Mouse (Mus musculus): ENCODE results near the gene Paf1. TPM values are rescaled to one million over a fixed set of nuclear protein-coding genes. Genes with fewer than 3 reads are reported as not detected.
"Not testable (repeated sequence)": the region's sequence is repeated elsewhere in the genome, so short reads cannot be mapped to it uniquely, and the experiment has no call there.

The Paf1 gene
- total RNA-seq, 1 experiment from 2014 or later = 77.0 TPM

DNA sequence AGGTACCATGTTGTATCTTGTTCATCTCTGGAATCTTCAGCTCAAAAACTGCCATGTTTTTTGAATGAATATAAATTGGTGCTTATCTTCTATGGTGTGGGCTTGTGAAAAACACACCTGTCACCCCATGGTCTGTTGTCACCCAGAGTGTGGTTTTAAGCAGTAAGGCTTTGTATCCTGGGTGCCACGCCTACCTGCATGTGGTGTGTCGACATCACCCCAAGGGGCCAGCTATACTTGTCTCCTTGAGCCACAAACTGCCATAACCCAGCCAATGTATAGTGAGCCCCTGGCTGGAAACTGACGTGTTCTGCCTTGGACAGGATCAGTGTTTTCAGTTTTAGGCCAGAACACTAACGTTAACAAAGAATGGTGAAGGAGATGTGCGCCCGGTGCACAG is 8.6 kb upstream of the Paf1 start:
- DNase-seq = no peak

DNA sequence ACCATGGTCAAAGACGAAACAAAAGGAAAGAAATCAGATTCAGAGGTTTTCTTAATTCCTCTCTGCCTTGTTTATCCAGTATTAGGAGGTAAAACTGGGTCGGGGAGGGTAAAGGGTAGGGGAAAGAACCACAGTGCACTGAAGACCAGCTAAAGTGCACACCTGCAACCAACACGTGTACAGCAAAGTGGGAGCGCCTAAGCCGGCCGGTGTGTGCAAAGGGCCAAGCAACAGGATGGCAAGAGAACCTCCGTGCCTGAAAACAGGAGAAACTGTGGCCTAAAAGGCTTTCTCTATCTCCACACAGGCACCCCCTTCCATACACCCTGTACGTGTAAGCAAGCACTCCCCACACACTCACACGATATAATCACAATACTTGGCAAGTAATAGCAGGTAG is 7.6 kb upstream of the Paf1 start:
- DNase-seq = no peak

DNA sequence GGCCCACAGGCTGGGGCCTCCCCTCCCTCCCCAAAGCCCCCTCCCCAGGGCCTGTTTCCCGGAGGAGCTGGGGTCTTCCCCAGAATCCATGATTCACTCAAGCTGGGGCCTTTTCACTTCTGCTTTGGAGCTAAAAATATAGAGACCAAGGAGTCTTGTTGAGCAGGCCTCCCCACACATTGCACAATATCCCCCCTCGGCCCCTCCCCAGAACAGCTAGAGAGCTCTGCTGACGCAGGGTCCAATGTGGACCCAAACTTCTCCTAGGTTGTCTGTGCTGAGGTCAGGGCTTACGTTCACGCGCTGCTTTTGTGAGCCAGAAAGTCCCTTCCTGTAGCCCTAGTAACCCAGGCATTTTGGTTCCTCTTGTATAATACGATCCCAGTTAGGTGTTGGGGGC is 6.7 kb upstream of the Paf1 start:
- no peak for DNase-seq

DNA sequence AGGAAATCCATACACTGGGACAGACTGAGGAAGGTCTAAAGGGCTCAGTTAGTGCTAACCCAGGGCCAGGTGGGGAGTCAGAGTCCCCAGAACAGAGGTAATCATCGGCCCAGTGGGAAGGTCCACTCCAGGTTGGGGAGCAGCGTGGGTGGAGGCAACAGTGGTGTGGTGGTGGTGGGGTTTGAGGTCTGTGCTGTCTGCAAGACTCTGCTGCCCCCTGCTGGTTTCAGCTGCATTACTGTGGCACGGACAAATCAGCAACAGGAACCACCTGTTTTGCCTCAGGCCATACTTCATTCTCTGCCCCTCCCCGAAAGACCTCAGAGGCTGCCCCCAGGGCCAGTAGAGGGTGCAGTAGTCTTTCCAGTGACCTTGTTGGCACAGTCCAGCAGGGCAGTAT is 6.3 kb upstream of the Paf1 start:
- peak; percentile 92 for DNase-seq

DNA sequence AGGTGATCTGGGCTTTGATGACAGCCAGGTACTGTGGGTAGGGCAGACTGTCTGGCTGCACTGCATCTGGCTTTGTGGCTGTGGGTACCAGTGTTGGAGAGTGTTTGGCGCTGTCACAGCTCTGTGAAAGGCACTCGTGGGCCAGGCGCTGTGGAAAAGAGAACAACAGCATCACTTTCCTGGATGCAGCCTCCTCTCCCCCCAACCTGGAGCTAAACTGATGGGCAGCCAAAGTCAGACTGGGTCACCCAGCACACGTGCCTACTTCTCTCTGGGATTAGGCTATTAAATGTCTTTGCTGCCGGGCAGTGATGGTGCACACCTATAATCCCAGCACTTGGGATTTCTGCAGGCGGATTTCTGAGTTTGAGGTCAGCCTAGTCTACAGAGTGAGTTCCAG is 5.9 kb upstream of the Paf1 start:
- DNase-seq = not testable (repeated sequence)

DNA sequence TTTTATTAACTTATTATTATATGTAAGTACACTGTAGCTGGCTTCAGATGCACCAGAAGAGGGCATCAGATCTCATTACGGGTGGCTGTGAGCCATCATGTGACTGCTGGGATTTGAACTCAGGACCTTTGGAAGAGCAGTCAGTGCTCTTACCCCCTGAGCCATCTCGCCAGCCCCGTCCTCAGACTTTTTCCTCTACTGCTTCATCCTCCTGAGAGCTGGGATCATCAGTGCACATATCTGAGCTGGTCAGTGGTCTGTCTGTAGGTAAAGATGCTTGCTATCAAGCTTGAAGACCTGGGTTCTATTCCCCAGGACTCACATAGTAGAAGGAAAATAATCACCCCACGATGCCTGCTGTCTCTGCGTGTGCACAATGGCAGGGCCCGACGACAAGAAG is 5.4 kb upstream of the Paf1 start:
- not testable (repeated sequence) for DNase-seq

DNA sequence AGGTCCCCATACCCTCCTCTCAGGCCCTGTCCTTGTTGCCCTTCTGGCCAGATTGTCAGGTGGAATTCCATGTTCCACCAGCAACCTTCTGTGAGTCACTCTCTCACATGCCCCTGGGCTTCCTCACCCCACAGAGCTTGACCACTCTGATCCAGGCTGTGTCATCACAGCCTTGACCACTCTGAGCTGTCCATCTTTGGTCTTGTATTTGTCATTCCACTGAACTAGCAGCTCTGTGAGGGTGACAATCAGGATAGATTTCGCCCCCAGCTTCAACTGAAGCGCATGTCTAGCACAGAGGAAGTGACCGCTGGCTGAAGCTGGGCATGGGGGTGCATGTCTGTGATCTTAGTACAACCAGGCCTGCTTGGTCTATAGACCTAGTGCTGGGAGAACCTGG is 2.4 kb upstream of the Paf1 start:
- no peak for DNase-seq

DNA sequence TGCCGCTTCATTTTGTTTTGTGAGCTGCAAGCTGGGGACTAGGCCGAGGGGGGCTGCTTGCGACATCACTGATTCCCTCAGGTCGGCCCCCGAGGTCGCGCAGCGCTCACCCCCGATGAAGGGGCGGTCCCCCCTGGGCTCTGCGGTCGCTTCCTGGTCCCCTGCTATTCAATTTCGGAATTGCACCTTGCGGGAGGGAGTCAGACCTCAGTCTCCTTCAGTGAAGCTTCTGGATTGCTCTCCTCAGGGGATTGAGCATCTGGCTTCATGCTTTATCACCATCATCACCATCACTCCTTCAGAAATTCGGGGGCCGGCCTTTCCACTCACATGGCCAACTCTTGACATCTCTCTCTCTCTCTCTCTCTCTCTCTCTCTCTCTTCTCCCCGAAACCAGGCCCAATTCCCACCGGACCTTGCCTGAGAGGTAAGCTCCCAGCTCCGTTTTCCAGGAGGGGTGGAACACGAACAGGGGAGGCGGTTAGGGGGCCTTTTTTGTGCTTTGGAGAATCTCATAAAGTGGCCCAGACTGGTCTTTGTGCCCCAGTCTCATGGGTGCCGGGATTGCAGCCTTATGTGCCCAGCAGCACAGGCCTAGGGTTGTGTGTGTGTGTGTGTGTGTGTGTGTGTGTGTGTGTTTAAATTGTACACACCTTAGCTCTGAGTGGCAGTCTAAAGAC is 661 bp downstream of the Paf1 start:
- DNase-seq = peak; percentile 42

DNA sequence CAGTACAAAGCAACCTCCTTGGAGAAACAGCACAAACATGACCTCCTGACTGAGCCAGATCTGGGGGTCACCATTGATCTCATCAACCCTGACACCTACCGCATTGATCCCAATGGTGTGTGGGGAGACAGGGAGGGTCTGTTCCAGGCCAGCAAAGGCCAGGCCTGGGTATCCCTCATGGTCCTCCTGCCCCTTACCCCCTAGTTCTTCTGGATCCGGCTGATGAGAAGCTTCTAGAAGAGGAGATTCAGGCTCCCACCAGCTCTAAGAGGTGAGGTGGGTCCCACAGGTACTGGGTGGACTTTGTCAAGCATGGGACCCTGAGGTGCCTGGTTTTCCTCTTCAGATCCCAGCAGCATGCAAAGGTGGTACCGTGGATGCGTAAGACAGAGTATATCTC is 2.7 kb downstream of the Paf1 start:
- no peak for DNase-seq

DNA sequence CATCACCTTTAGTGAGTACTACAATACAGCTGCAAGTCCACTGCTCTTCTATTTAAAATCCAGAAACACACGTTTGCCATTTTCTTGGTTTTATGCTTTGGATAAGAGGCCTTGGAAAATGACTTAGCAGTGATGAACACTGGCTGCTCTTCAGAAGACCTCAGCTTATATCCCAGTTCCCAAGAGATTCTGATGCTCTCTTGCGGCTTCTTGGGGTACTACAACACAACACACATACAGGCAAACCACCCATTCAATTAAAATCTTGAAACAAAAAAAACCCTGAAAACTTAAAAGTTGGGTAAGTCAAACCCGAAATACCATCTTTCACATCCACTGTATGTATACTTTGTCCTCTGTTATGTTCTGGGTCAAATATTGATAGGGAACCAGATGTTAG is 5.2 kb downstream of the Paf1 start:
- peak; percentile 56 for DNase-seq

DNA sequence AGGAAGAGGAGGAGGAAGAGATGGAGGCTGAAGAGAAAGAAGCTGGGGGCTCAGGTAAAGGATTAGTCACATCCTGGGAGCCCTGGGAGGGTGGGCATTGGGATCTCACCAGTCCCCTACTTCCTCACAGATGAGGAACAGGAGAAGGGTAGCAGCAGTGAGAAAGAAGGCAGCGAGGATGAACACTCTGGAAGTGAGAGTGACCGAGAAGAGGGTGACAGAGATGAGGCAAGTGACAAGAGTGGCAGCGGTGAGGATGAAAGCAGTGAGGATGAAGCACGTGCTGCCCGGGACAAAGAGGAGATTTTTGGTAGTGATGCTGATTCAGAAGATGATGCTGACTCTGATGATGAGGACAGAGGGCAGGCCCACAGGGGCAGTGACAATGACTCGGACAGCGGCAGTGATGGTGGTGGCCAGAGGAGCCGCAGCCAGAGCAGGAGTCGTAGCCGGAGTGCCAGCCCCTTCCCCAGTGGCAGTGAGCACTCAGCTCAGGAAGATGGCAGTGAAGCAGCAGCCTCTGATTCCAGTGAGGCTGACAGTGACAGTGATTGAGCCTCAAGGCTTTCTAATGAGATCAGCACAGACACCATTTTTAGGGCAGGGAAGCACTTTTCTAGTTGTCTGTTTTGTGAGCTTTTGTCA is 6.1 kb downstream of the Paf1 start:
- DNase-seq = no peak

DNA sequence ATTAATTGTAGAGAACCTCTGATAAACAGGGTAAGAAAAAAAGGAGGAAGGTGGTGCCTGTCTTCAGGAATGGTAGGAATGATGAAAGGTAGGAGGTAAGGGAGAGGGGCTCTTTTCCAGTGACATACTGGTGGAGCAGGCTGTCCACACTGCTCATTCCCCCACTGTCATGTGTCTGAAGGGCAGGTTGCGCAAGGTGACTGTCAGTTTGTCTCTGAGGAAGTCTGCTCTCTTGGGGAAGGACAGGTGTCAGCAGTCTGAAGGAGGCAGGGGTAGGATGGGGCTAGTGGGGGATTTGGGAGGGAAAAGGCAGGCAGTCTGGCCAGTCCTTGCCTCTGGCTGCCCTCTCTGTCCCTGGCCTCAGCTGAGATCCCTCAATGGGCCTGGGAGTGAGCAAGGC is 8.3 kb downstream of the Paf1 start:
- DNase-seq = no peak

DNA sequence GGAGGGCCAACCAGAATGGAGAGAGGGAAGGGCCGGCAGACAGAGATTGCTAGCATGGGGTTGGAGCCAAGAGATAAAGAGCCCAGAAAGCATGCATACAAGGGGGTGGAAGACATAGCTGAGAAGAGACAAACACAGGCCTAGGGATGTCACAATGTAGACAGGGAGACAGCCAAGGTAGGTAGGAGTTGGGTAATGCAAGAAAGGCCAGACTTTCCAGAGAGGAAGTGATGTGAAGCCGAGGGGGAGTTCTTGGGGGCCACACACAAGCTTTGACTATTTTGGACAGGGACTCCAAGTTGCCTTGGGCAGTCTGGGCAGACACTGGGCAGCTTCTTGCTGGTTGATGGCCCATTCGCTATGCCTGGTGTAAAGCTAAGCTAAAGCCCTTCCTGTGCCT is 9.2 kb downstream of the Paf1 start:
- no peak for DNase-seq

DNA sequence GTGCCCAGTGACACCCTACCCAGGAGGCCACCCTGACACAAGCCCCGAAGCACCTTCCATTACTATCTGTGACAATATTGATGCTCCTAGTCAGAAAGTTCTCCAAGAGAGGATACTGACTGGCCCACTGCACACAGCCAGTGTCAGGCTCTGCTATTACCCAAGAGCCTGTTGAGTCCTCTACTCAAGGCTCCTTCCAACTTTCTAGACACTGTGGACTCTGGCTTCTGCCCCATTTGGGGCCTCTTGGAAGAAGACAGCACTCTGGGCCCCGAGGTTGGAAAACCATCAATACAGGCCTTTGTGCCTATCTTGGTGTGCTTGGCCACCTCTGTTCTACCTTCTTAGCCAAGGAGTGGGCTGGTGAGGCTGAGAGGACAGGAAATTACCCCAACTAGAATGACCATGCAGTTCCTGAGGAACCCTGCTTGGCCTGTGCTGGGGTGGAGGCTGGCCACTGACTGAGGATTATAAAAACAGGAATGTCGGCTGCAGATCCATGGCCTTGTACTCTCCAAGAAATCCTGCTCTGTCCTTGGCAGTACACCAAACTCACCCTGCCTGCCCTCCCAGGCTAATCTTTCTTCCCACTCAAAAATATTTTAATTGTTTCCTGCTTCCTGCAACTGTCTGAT is 18.2 kb downstream of the Paf1 start:
- DNase-seq = peak; percentile 84

DNA sequence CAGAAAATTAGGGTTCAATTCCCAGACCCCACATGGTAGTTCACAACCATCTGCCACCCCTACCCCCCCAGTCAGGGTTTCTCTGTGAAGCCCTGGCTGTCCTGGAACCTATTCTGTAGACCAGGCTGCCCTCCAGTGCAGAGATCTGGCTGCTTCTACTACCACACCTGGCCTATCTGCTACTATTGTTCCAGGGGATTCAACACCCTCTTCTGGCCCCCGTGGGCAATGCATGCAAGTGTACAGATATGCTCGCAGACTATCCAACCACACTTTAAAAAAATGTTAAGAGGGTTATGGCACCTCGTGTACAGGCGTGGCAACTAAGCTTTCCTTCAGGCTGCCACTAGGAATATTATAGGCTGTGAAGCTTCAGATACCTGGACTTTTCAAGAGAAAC is 20.1 kb downstream of the Paf1 start:
- DNase-seq = no peak

DNA sequence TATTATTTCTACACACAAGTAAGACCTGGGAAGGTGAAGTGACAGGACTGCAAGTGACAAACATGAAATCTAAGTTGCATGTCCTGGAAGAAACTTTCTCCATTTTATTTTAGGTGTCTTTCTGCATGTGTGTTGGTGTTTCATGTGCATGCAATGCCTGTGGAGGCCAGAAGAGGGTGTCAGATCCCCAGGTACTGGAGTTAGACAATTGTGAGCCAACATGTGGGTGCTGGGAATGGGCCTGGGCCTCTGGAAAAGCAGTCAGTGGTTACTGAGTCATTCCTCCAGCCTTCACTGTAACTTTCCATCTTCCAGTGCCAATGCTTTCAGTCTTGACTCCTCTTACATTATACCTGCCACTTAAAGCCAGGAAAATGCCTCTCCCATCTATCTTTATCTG is 24.6 kb downstream of the Paf1 start:
- DNase-seq = no peak

DNA sequence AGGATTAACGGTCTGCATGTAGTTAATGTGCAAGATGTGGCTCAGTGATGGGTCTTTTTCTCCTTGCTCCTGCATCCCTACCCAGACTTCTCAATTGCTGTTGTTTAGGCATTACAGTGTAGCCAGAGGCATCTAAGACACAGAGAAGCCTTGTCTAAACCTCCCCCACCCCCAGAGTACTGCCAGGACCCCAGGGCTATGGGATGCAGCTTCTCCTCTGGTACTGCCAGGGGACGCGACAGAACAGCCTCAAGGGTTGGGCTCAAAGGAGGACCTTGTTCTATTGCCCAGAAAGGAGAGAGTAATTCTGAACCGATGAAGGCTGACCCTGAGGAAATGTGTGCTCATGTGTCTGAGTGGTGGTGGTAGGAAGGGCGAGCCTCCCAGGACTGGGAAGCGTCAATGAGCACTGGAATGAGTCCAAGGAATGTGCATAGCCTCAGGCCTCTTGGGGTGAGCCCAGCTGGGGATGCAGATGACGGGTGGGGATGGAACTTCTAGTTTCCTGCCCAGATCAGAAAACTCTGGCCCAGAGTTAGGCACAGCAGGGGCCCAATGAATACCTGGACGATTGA is 25.4 kb downstream of the Paf1 start:
- DNase-seq = peak; percentile 54

DNA sequence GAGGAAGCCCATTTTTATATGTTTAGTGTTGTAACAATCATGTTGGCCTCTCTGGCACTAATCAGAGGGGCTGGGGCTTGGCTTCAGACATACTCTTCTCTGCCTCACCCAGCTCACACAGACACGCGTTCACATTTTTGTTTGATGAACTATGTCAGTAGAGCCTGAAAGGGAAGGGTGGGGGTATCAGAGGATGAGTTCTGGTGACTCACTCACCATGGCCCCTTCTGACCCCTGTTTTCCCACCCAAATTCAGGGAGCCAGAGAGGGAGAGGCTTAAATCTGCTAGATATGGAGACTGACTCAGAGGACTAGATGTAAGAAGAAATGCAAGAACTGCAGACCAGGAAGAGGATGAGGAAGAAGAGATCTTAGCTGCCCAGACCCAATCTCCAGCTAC is 26.7 kb downstream of the Paf1 start:
- no peak for DNase-seq

DNA sequence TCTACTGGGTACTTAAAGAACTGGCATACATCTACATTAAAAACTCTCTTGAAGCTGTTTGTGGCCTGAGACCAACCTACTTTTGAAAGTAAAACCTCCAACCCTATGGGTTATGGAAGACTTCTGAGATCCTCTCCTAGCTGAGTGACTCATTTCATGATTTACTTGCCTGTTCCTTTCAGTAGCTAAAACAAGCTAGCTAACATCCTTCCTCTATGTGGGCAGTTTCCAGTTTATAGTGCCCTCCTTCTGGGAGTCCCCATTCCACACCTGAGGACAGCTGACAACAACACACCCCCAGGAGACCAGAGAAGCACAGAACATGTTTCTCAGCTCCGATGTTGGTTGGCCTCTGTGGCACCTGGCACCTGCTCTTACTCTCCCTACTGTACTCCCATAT is 30.3 kb downstream of the Paf1 start:
- DNase-seq = no peak

DNA sequence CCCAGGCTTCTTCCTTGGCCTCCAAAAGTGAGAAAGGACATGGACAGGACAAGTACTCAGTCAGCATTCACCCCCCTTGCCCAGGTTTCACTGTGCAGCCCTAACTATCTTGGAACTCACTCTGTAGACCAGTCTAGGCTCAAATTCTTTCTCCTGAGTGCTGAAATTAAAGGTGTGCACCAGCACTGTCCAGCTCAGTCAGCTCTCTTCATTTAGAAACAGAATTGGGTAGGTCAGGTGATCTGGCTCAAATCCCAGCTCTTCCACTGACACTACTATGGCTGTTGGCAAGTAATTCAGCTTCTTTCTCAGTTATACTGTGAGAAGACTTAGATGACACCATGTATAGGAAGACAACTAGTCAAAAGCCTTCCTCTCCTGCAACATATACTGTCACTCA is 35.0 kb downstream of the Paf1 start:
- DNase-seq = no peak

DNA sequence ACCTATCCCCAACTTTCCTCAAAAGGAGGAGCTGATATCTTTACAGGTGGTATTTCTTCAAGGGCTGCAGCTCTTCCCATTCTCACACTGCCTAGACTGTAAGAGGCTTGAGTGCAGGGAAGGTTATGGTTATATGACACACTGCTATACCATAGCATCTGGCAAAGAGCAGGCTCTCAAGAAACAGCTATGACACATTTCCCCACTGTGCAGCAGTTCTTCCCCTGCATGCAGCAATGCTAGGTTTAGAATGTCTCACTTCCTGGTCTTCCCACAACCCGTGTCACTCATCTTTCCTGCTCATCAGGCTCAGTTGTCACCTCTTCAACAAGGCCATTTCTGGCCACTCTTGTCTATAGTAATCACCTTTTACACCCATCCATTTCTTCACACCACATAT is 37.8 kb downstream of the Paf1 start:
- DNase-seq = no peak

DNA sequence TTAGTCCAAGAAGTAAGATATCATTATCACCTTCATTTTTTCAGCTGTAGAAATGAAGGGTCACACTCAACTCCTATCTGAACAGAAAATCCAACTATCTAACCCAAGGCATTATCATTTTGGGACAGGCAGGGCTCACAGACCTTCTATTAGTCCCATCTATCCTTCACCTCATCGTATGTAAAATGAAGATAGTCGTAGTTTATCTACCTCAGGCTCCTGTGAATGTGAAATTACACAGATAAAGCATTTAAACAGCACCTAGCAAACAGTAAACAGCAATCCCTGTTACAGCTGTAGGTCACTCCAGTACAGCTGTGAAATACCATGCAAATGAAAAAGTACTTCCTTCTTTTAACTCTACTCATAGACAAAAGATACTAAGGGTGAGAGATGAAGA is 39.5 kb downstream of the Paf1 start:
- DNase-seq = no peak

DNA sequence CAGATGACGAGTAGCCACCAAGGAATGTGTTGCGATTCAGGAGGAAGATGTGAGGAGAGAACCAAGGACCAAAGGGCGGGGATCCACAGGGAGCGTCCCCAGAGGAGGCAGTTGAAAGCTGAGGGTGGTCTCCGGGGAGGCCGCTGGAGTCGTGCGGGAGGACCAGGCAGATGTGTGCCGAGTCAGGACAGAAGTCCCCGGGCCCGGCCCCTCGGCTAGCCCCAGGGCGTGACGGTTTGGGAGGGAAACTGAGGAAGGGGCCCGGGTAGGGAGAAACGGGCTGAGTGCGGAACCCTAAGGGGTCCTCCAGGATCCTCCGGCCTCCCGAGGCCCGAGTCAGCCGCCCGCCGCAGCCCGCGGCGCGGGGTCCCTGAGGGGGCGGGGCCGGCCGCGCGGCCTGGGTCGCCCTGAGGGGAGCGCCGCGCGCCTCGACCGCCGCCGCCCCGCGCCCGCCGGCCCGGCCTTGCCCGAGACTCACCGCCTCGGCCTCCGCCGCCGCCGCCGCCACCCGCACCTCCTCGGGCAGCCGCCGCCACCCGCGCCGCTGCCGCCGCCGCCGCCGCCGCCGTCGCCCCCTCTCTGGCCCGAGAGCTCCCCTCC is 43.0 kb downstream of the Paf1 start:
- DNase-seq = peak; percentile 47

Measured in adrenal gland, postnatal 14 days (tissue).